Mouse (Mus musculus) forebrain, embryonic 12.5 days (tissue): ENCODE results near the gene Galp. TPM values are rescaled to one million over a fixed set of nuclear protein-coding genes. Genes with fewer than 3 reads are reported as not detected.
"Not testable (repeated sequence)": the region's sequence is repeated elsewhere in the genome, so short reads cannot be mapped to it uniquely, and the experiment has no call there.

ENCODE experiments used
- ATAC-seq: fragments of 200-750 bp; cut with Nextera tagmentation; 2 replicates; pipeline ENCODE4 v1.8.0; 2017; ENCODE audit warnings: moderate TSS enrichment; ENCODE audit not compliant: low FRiP score
- H3K27ac ChIP-seq: fragments of 300-500 bp; sonication (generic); 2 replicates; pipeline ENCODE4 v1.5.1; 2016; ENCODE audit warnings: mild to moderate bottlenecking
- H3K27me3 ChIP-seq: fragments of 300-500 bp; sonication (generic); 2 replicates; pipeline ENCODE4 v1.6.1; 2016; ENCODE audit warnings: mild to moderate bottlenecking
- H3K36me3 ChIP-seq: fragments of 300-500 bp; sonication (generic); replicated peaks from 2 replicates; pipeline ENCODE4 v1.6.1; 2016; ENCODE audit warnings: mild to moderate bottlenecking
- H3K4me1 ChIP-seq: fragments of 300-500 bp; sonication (generic); 2 replicates; pipeline ENCODE4 v1.6.1; 2016
- H3K4me2 ChIP-seq: fragments of 300-500 bp; sonication (generic); 2 replicates; pipeline ENCODE4 v1.6.1; 2016; ENCODE audit warnings: mild to moderate bottlenecking, moderate library complexity
- H3K4me3 ChIP-seq: fragments of 300-500 bp; sonication (generic); replicated peaks from 2 replicates; pipeline ENCODE4 v1.5.1; 2016; ENCODE audit warnings: mild to moderate bottlenecking
- H3K9ac ChIP-seq: fragments of 300-500 bp; sonication (generic); 2 replicates; pipeline ENCODE4 v1.6.1; 2016; ENCODE audit warnings: mild to moderate bottlenecking
- H3K9me3 ChIP-seq: fragments of 300-500 bp; sonication (generic); 2 replicates; pipeline ENCODE4 v1.6.1; 2016
- WGBS: fragments of 180-500 bp; shearing (Covaris S2); methylation state at CpG from one replicate; pipeline ENCODE4 v1.1.7; 2016; 5-methylcytosine and 5-hydroxymethylcytosine counted together
- polyA plus RNA-seq: library from polyadenylated mRNA; unstranded; fragments of >200 nt; fragmentation: Nextera tagmentation; extraction: Ambion mirVana; gene quantifications from 2 replicates; pipeline ENCODE4 v1.2.1, GENCODE M21; 2016

Gene Galp
- polyA plus RNA-seq, 1 experiment from 2014 or later = not detected

- Histone ChIP-seq H3K36me3 (no peaks in the 10 kb centered on the region), H3K27ac (no peak within 1 kb of the TSS), H3K27me3 (no peaks in the 10 kb centered on the region), H3K4me2 (no peak within 1 kb of the TSS), H3K9me3 (0 out of 2 replicates have a peak, but pooled peaks cover 17% of the 10 kb centered on the region), H3K4me3 (no peak within 1 kb of the TSS), H3K4me1 (no peaks in the 10 kb centered on the region), H3K9ac (no peak within 1 kb of the TSS)
- 92% methylated on average over 12 of the region's 12 CpGs for WGBS
- no peak for ATAC-seq
Measured at GRCm38 (mm10) chr7:6221978-6222377, 25.1 kb downstream of the Galp start, which contains the start of gene Zscan5b. Gene Zscan5b, plus strand, starts transcription at chr7:6222278.

- H3K27ac ChIP-seq, H3K4me1 ChIP-seq, ATAC-seq, H3K9ac ChIP-seq, H3K27me3 ChIP-seq, H3K4me2 ChIP-seq, H3K36me3 ChIP-seq, H3K4me3 ChIP-seq: not testable (repeated sequence)
- H3K9me3 ChIP-seq = peaks cover 33% of the 10 kb centered on the region
- 59% methylated on average over 8 of the region's 8 CpGs for WGBS
Measured at GRCm38 (mm10) chr7:6228491-6228890, 31.6 kb downstream of the Galp start.

- Histone ChIP-seq H3K4me1 (no peaks in the 10 kb centered on the region), H3K4me3 (no peak overlapping the region), H3K4me2 (no peak overlapping the region), H3K9me3 (no peaks in the 10 kb centered on the region), H3K36me3 (no peaks in the 10 kb centered on the region), H3K9ac (no peak overlapping the region), H3K27ac (no peak overlapping the region), H3K27me3 (no peaks in the 10 kb centered on the region)
- no peak for ATAC-seq
- 54% methylated on average over 11 of the region's 11 CpGs for WGBS
Measured at GRCm38 (mm10) chr7:6239787-6240186, 42.9 kb downstream of the Galp start.

GRCm38 (mm10) chr7:6240841-6241425 lies 44.0 kb downstream of the Galp start:
- not testable (repeated sequence) for ATAC-seq, H3K9me3 ChIP-seq, H3K4me1 ChIP-seq, H3K4me2 ChIP-seq, H3K27ac ChIP-seq, H3K4me3 ChIP-seq, H3K27me3 ChIP-seq, H3K36me3 ChIP-seq, H3K9ac ChIP-seq
- 20% methylated on average over 1 of the region's 1 CpGs for WGBS

- Histone ChIP-seq H3K27ac (no peak overlapping the region), H3K9me3 (no peaks in the 10 kb centered on the region), H3K4me1 (no peaks in the 10 kb centered on the region), H3K36me3 (no peaks in the 10 kb centered on the region), H3K4me2 (no peak overlapping the region), H3K27me3 (no peaks in the 10 kb centered on the region), H3K9ac (no peak overlapping the region), H3K4me3 (no peak overlapping the region)
- no peak for ATAC-seq
- 58% methylated on average over 11 of the region's 11 CpGs for WGBS
Measured at GRCm38 (mm10) chr7:6244361-6245292, 47.7 kb downstream of the Galp start.

- no peaks in the 10 kb centered on the region for H3K9me3 ChIP-seq
- no peak for ATAC-seq
- no peak within 1 kb of the TSS for H3K9ac ChIP-seq
- no peaks in the 10 kb centered on the region for H3K36me3 ChIP-seq
- H3K4me1 ChIP-seq = no peaks in the 10 kb centered on the region
- 81% methylated on average over 6 of the region's 6 CpGs for WGBS
- H3K4me2 ChIP-seq = no peak within 1 kb of the TSS
- no peak within 1 kb of the TSS for H3K4me3 ChIP-seq
- H3K27ac ChIP-seq = no peak within 1 kb of the TSS
- no peaks in the 10 kb centered on the region for H3K27me3 ChIP-seq
Measured at GRCm38 (mm10) chr7:6252410-6252809, 55.5 kb downstream of the Galp start, which contains the start of gene Epp13. Gene Epp13, plus strand, starts transcription at chr7:6252710.

- no peak for ATAC-seq
- H3K9me3 ChIP-seq = no peaks in the 10 kb centered on the region
- no peaks in the 10 kb centered on the region for H3K27me3 ChIP-seq
- H3K27ac ChIP-seq = no peak overlapping the region
- H3K9ac ChIP-seq = no peak overlapping the region
- 93% methylated on average over 5 of the region's 5 CpGs for WGBS
- H3K4me3 ChIP-seq = no peak overlapping the region
- no peak overlapping the region for H3K4me2 ChIP-seq
- no peaks in the 10 kb centered on the region for H3K4me1 ChIP-seq
- H3K36me3 ChIP-seq = no peaks in the 10 kb centered on the region
Measured at GRCm38 (mm10) chr7:6254451-6254850, 57.6 kb downstream of the Galp start.

GRCm38 (mm10) chr7:6257386-6257785 lies 60.5 kb downstream of the Galp start:
- 78% methylated on average over 4 of the region's 4 CpGs for WGBS
- Histone ChIP-seq H3K9me3 (no peaks in the 10 kb centered on the region), H3K4me3 (no peak overlapping the region), H3K27ac (no peak overlapping the region), H3K4me1 (no peaks in the 10 kb centered on the region), H3K36me3 (no peaks in the 10 kb centered on the region), H3K27me3 (no peaks in the 10 kb centered on the region), H3K9ac (no peak overlapping the region), H3K4me2 (no peak overlapping the region)
- ATAC-seq = no peak

GRCm38 (mm10) chr7:6258232-6259220 lies 61.6 kb downstream of the Galp start:
- ATAC-seq = no peak
- 34% methylated on average over 16 of the region's 16 CpGs for WGBS

GRCm38 (mm10) chr7:6260004-6260403 lies 63.1 kb downstream of the Galp start:
- not testable (repeated sequence) for ATAC-seq, H3K4me1 ChIP-seq, H3K27me3 ChIP-seq, H3K4me2 ChIP-seq, H3K4me3 ChIP-seq, H3K9me3 ChIP-seq, H3K27ac ChIP-seq, H3K36me3 ChIP-seq, H3K9ac ChIP-seq
- 54% methylated on average over 2 of the region's 2 CpGs for WGBS

More at GRCm38 (mm10) chr7:6258232-6259220, 61.6 kb downstream of the Galp start:
- H3K4me1 ChIP-seq = no peaks in the 10 kb centered on the region
- H3K36me3 ChIP-seq = no peaks in the 10 kb centered on the region
- H3K9ac ChIP-seq = no peak overlapping the region
- no peaks in the 10 kb centered on the region for H3K27me3 ChIP-seq
- H3K4me3 ChIP-seq = no peak overlapping the region
- no peak overlapping the region for H3K27ac ChIP-seq
- no peaks in the 10 kb centered on the region for H3K9me3 ChIP-seq
- no peak overlapping the region for H3K4me2 ChIP-seq

GRCm38 (mm10) chr7:6262120-6262519 lies 65.2 kb downstream of the Galp start:
- Histone ChIP-seq H3K4me3 (no peak overlapping the region), H3K4me1 (no peaks in the 10 kb centered on the region), H3K9ac (no peak overlapping the region), H3K36me3 (no peaks in the 10 kb centered on the region), H3K4me2 (no peak overlapping the region), H3K9me3 (no peaks in the 10 kb centered on the region), H3K27ac (no peak overlapping the region), H3K27me3 (no peaks in the 10 kb centered on the region)
- 83% methylated on average over 3 of the region's 3 CpGs for WGBS
- no peak for ATAC-seq

- no peaks in the 10 kb centered on the region for H3K27me3 ChIP-seq
- no peak overlapping the region for H3K4me3 ChIP-seq
- H3K36me3 ChIP-seq = no peaks in the 10 kb centered on the region
- 85% methylated on average over 4 of the region's 4 CpGs for WGBS
- H3K9me3 ChIP-seq = no peaks in the 10 kb centered on the region
- H3K27ac ChIP-seq = no peak overlapping the region
- H3K4me2 ChIP-seq = no peak overlapping the region
- H3K9ac ChIP-seq = no peak overlapping the region
- H3K4me1 ChIP-seq = no peaks in the 10 kb centered on the region
- no peak for ATAC-seq
Measured at GRCm38 (mm10) chr7:6262984-6263383, 66.1 kb downstream of the Galp start.
